Mouse (Mus musculus) kidney, embryonic 16.5 days (tissue): ENCODE results near the gene Chrnd. TPM values are rescaled to one million over a fixed set of nuclear protein-coding genes. Genes with fewer than 3 reads are reported as not detected.

Experiments
- ATAC-seq: fragments of 200-750 bp; cut with Nextera tagmentation; 2 replicates; pipeline ENCODE4 v1.8.0; 2017; ENCODE audit warnings: moderate TSS enrichment; ENCODE audit not compliant: low FRiP score, low TSS enrichment
- H3K27ac ChIP-seq: fragments of 300-500 bp; sonication (generic); 2 replicates; pipeline ENCODE4 v1.5.1; 2014; ENCODE audit warnings: low read length
- H3K27me3 ChIP-seq: fragments of 300-500 bp; sonication (generic); 2 replicates; pipeline ENCODE4 v1.6.1; 2014; ENCODE audit warnings: low read length, control low read depth, mixed read lengths; ENCODE audit not compliant: insufficient read depth
- H3K36me3 ChIP-seq: fragments of 300-500 bp; sonication (generic); 2 replicates; pipeline ENCODE4 v1.6.1; 2014; ENCODE audit warnings: low read length, control low read depth, mixed read lengths; ENCODE audit not compliant: insufficient read depth
- H3K4me1 ChIP-seq: fragments of 300-500 bp; sonication (generic); 2 replicates; pipeline ENCODE4 v1.6.1; 2014; ENCODE audit warnings: low read length, control low read depth, mixed read lengths; ENCODE audit not compliant: insufficient read depth
- H3K4me2 ChIP-seq: fragments of 300-500 bp; sonication (generic); replicated peaks from 2 replicates; pipeline ENCODE4 v1.6.1; 2014; ENCODE audit warnings: low read depth, low read length
- H3K4me3 ChIP-seq: fragments of 300-500 bp; sonication (generic); 2 replicates; pipeline ENCODE4 v1.5.1; 2014; ENCODE audit warnings: mild to moderate bottlenecking, low read length
- H3K9ac ChIP-seq: fragments of 300-500 bp; sonication (generic); replicated peaks from 2 replicates; pipeline ENCODE4 v1.6.1; 2014; ENCODE audit warnings: low read length
- H3K9me3 ChIP-seq: fragments of 300-500 bp; sonication (generic); 2 replicates; pipeline ENCODE4 v1.6.1; 2016; ENCODE audit warnings: low read length, control low read depth
- WGBS: fragments of 180-500 bp; shearing (Covaris S2); extraction: QIAGEN DNeasy Blood & Tissue Kit; methylation state at CpG from one replicate; pipeline ENCODE4 v1.1.7; 2014; 5-methylcytosine and 5-hydroxymethylcytosine counted together
- polyA plus RNA-seq: library from polyadenylated mRNA; unstranded; fragments of >200 nt; fragmentation: Nextera tagmentation; extraction: Ambion mirVana; gene quantifications from 2 replicates; pipeline ENCODE4 v1.2.1, GENCODE M21; 2015

Gene Chrnd
- polyA plus RNA-seq, 1 experiment from 2014 or later = 0.81 TPM

DNA sequence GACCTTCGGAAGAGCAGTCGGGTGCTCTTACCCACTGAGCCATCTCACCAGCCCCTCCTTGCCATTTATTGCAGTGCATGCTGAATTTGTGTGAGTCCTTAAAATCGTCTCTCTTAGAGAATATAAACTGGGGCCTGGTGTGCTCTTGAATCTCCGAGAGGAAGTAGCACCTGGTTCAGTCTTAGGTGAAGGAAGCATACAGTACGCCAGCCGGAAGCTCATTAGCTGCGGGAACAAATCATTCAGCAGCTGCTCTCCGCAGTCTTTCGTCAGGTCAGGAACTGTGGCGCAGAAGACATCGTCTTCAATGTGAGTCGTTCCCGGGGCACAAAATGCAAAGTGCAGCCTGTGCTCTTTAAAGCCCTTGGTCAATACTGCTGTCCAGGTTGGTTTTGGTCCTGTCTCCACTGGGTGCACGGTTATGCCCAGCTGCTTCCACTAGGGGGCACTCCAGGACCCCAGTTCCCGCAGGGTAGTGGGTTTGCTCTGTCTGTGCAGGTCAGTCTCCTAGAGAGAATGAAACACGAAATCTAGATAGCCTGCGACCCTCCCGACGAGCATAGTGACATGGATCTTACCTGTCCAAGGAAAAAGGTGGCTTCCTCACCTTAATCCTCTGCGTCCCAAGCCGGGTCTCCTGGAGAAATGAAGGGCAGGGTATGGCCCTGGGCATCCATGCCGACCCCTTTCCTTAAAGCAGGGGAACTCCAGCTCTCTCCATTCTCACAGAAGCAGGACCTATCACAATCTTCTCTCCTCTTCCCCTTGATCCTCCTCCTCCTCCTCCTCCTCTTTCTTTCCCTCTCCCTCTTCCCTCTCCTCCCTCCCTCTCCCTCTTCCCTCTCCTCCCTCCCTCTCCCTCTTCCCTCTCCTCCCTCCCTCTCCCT lies 55.8 kb downstream of the Chrnd start:
- ATAC-seq = peak; percentile 94
- WGBS = 27% methylated on average over 22 of the region's 22 CpGs

More for the DNA sequence above, 55.8 kb downstream of the Chrnd start:
- Histone ChIP-seq H3K4me3 (0 out of 2 replicates have a peak overlapping the region, but pooled peaks have one; percentile 11), H3K9me3 (no peaks in the 10 kb centered on the region), H3K27ac (no peak overlapping the region), H3K4me2 (peak overlapping the region; percentile 37), H3K36me3 (no peaks in the 10 kb centered on the region), H3K9ac (no peak overlapping the region), H3K4me1 (no peaks in the 10 kb centered on the region), H3K27me3 (no peaks in the 10 kb centered on the region)

Other genes with a start within 250 kb of the Chrnd start
- not detected in 2 replicates for gene Alppl2, start 100.7 kb upstream of the Chrnd start, polyA plus RNA-seq
- gene Alpi, start 89.0 kb upstream of the Chrnd start, polyA plus RNA-seq = 0.06 TPM in 1 of 2 replicates, not detected in the other
- gene Akp3, start 65.6 kb upstream of the Chrnd start, polyA plus RNA-seq = not detected in 2 replicates
- gene Ecel1, start 34.1 kb upstream of the Chrnd start, polyA plus RNA-seq = 0.94 and 1.1 TPM in 2 replicates
- gene Prss56, start 7.3 kb upstream of the Chrnd start, polyA plus RNA-seq = 0.08 TPM in 1 of 2 replicates, not detected in the other
- 0.68 and 0.85 TPM in 2 replicates for gene Chrng, start 14.1 kb downstream of the Chrnd start, polyA plus RNA-seq
- 157 and 160 TPM in 2 replicates for gene Eif4e2, start 23.3 kb downstream of the Chrnd start, polyA plus RNA-seq
- gene Efhd1, start 73.8 kb downstream of the Chrnd start, polyA plus RNA-seq = 7.3 and 8.5 TPM in 2 replicates
- gene Gigyf2, start 136.4 kb downstream of the Chrnd start, polyA plus RNA-seq = 59.2 and 68.3 TPM in 2 replicates
- 0.94 and 1.2 TPM in 2 replicates for gene Kcnj13, start 204.1 kb downstream of the Chrnd start, polyA plus RNA-seq